Mouse (Mus musculus) olfactory bulb, adult 2 months (tissue): ENCODE results near the gene Tmem258. TPM values are rescaled to one million over a fixed set of nuclear protein-coding genes. Genes with fewer than 3 reads are reported as not detected.
A peak's percentile ranks its signal among the peaks of the same experiment; 100 is the strongest.

Experiments used
- H3K27ac ChIP-seq: fragments of 200-500 bp; 2 replicates; pipeline ENCODE4 v1.5.1; 2012; ENCODE audit warnings: low read depth, low read length; ENCODE audit not compliant: insufficient read depth
- H3K4me1 ChIP-seq: fragments of 200-500 bp; 2 replicates; pipeline ENCODE4 v1.6.1; 2012; ENCODE audit warnings: low read length; ENCODE audit not compliant: control insufficient read depth, insufficient read depth
- H3K4me3 ChIP-seq: fragments of 200-500 bp; 2 replicates; pipeline ENCODE4 v1.5.1; 2012; ENCODE audit warnings: mild to moderate bottlenecking, low read depth, low read length, moderate library complexity; ENCODE audit not compliant: insufficient read depth
- CTCF ChIP-seq: fragments of 200-500 bp; IDR thresholded peaks from 2 replicates; pipeline ENCODE4 v1.5.1; 2012; ENCODE audit warnings: low read depth, mild to moderate bottlenecking, low read length, moderate library complexity; ENCODE audit not compliant: insufficient read depth
- POLR2A ChIP-seq: fragments of 200-500 bp; IDR thresholded peaks from 2 replicates; pipeline ENCODE4 v1.6.1; 2012; ENCODE audit warnings: mild to moderate bottlenecking, low read depth, low read length, moderate library complexity; ENCODE audit not compliant: insufficient read depth
- WGBS: fragments of 180-500 bp; shearing (Covaris S2); methylation state at CpG from one replicate; pipeline ENCODE4 v1.1.7; 2018; 5-methylcytosine and 5-hydroxymethylcytosine counted together
- polyA plus RNA-seq: library from polyadenylated mRNA; stranded (reverse); fragments of >200 nt; gene quantifications from 2 replicates; pipeline ENCODE4 v1.2.4, GENCODE M21; 2012; ENCODE audit warnings: low replicate concordance; ENCODE audit not compliant: missing spikeins, insufficient read depth, insufficient read length

The Tmem258 gene
- polyA plus RNA-seq, 1 experiment, result not detected

DNA sequence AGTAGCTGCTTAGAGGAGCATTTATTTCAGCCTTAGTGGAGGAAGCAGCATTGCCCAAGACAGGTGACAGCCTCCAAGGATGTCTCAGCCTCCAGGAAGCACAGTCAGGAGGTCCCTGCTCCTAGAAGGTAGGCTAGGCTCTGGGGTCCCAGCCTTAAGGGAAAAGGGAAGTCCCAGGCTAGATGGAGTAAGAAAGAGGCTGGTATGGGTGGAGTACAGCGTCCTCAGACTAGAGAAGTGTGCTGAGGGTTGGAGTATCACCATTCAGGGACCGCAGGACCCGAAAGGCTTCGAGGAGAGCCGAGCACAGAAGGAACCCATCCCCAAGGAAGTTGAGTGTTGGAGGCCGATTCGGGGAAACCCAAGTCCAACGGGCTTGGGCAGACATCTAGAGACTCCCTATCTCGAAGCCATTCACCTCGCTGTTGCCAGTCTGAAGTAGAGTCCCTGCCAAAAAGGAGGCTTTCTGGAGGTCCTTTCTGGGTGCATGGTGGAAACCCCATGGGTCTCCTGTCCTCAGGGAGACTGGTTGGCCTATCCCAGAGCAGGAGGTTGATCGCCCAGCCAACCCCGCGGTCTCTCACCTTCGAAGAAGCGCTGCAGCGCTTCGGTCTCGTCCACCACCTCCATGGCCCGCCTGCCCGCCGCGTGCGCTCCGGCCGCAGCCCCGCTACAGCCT, 36.3 kb downstream of the Tmem258 start:
- TF ChIP-seq CTCF (no peak), POLR2A (no peak)
- H3K27ac ChIP-seq, result no peak overlapping the region
- peaks cover 8% of the 10 kb centered on the region for H3K4me1 ChIP-seq
- WGBS, result 3% methylated on average over 26 of the region's 26 CpGs
- H3K4me3 ChIP-seq, result peak overlapping the region; percentile 63

- TF ChIP-seq CTCF, result peak; percentile 99
- no peak for TF ChIP-seq POLR2A
- WGBS, result 7% methylated on average over 43 of the region's 43 CpGs
- Histone ChIP-seq H3K4me1 (peaks cover 8% of the 10 kb centered on the region), H3K27ac (no peak within 1 kb of the TSS), H3K4me3 (peak within 1 kb of the TSS; percentile 63)
Observed at GRCm38 (mm10) chr19:10240654-10241305, 37.0 kb downstream of the Tmem258 start, which contains the start of gene Myrf. Myrf (minus strand) TSS chr19:10240748.

- WGBS, result 28% methylated on average over 8 of the region's 8 CpGs
- Histone ChIP-seq H3K27ac (no peak overlapping the region), H3K4me3 (no peak overlapping the region), H3K4me1 (peaks cover 8% of the 10 kb centered on the region)
- TF ChIP-seq POLR2A, result no peak
- no peak for TF ChIP-seq CTCF
Observed at GRCm38 (mm10) chr19:10242916-10243315, 39.1 kb downstream of the Tmem258 start.

- Histone ChIP-seq H3K4me1 (peaks cover 8% of the 10 kb centered on the region), H3K4me3 (no peak overlapping the region), H3K27ac (no peak overlapping the region)
- peak; percentile 39; the same call in 1 of the 2 replicates for TF ChIP-seq CTCF
- TF ChIP-seq POLR2A, result no peak
- WGBS, result 35% methylated on average over 3 of the region's 3 CpGs
Observed at GRCm38 (mm10) chr19:10244183-10244582, 40.4 kb downstream of the Tmem258 start.

GRCm38 (mm10) chr19:10247165-10247564, 43.4 kb downstream of the Tmem258 start:
- H3K4me3 ChIP-seq, result no peak overlapping the region
- WGBS, result 38% methylated on average over 6 of the region's 6 CpGs
- TF ChIP-seq POLR2A (no peak), CTCF (no peak)
- no peaks in the 10 kb centered on the region for H3K4me1 ChIP-seq
- no peak overlapping the region for H3K27ac ChIP-seq

DNA sequence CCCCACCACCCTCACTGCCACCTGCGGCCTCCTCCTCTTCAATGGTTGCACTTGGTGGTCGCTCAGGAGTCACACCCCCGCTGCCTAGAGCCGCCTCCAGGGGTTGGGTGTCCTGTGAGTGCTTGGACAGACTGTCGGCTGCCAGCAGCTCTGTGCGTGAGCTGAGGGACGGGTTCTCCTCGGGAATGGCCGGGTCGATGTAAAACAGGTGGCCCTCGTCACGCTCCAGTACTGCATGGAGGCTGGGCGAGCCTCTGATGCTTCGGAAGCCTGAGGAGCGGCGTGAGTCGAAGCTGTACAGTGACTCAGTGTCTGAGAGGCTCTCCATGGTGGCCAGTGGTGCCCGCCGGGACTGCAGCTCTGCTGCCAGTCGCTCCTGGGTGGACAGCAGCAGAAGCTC, 44.3 kb downstream of the Tmem258 start:
- Histone ChIP-seq H3K27ac (no peak overlapping the region), H3K4me3 (no peak overlapping the region), H3K4me1 (no peaks in the 10 kb centered on the region)
- WGBS, result 71% methylated on average over 20 of the region's 20 CpGs
- TF ChIP-seq POLR2A, result no peak
- TF ChIP-seq CTCF, result no peak

Other genes with a start within 250 kb of the Tmem258 start
- gene Fth1, start 223.4 kb upstream of the Tmem258 start, polyA plus RNA-seq, result 1,416 TPM in 1 of 2 replicates, not detected in the other
- not detected in 2 replicates for gene Best1, start 202.4 kb upstream of the Tmem258 start, polyA plus RNA-seq
- gene Rab3il1, start 202.3 kb upstream of the Tmem258 start, polyA plus RNA-seq, result not detected in 2 replicates
- gene Fads3, start 162.4 kb upstream of the Tmem258 start, polyA plus RNA-seq, result not detected in 2 replicates
- gene Fads2, start 102.3 kb upstream of the Tmem258 start, polyA plus RNA-seq, result 106 TPM in 1 of 2 replicates, not detected in the other
- not detected in 2 replicates for gene Fads1, start 21.1 kb upstream of the Tmem258 start, polyA plus RNA-seq
- gene Fen1, start 155 bp downstream of the Tmem258 start, polyA plus RNA-seq, result not detected in 2 replicates
- gene Myrf, start 36.7 kb downstream of the Tmem258 start, polyA plus RNA-seq, result not detected in 2 replicates
- gene Dagla, start 100.9 kb downstream of the Tmem258 start, polyA plus RNA-seq, result not detected in 2 replicates
- gene Syt7, start 185.1 kb downstream of the Tmem258 start, polyA plus RNA-seq, result 69.0 TPM in 1 of 2 replicates, not detected in the other